Mouse (Mus musculus) liver, embryonic 13.5 days (tissue): ENCODE data around the gene Maml2. TPM values are rescaled to one million over a fixed set of nuclear protein-coding genes. Genes with fewer than 3 reads are reported as not detected.

Experiments used
- ATAC-seq: fragments of 200-750 bp; cut with Nextera tagmentation; 2 replicates; pipeline ENCODE4 v1.8.0; 2017; ENCODE audit warnings: low read depth, mild to moderate bottlenecking, moderate number of reproducible peaks, moderate library complexity
- DNase-seq: peaks from one replicate; pipeline ENCODE4 v3.0.0; 2022
- H3K27ac ChIP-seq: fragments of 300-500 bp; sonication (generic); 2 replicates; pipeline ENCODE4 v1.5.1; 2015; ENCODE audit warnings: moderate library complexity, mild to moderate bottlenecking, inconsistent platforms
- H3K27me3 ChIP-seq: fragments of 300-500 bp; sonication (generic); 2 replicates; pipeline ENCODE4 v1.6.1; 2015; ENCODE audit warnings: mild to moderate bottlenecking, inconsistent platforms
- H3K36me3 ChIP-seq: fragments of 300-500 bp; sonication (generic); 2 replicates; pipeline ENCODE4 v1.6.1; 2015; ENCODE audit warnings: mild to moderate bottlenecking, inconsistent platforms
- H3K4me1 ChIP-seq: fragments of 300-500 bp; sonication (generic); replicated peaks from 2 replicates; pipeline ENCODE4 v1.6.1; 2015; ENCODE audit warnings: inconsistent platforms
- H3K4me2 ChIP-seq: fragments of 300-500 bp; sonication (generic); 2 replicates; pipeline ENCODE4 v1.6.1; 2015; ENCODE audit warnings: inconsistent platforms, mild to moderate bottlenecking, moderate library complexity
- H3K4me3 ChIP-seq: fragments of 300-500 bp; sonication (generic); replicated peaks from 2 replicates; pipeline ENCODE4 v1.5.1; 2015; ENCODE audit warnings: mild to moderate bottlenecking, inconsistent platforms
- H3K9ac ChIP-seq: fragments of 300-500 bp; sonication (generic); 2 replicates; pipeline ENCODE4 v1.6.1; 2015; ENCODE audit warnings: mild to moderate bottlenecking, inconsistent platforms
- H3K9me3 ChIP-seq: fragments of 300-500 bp; sonication (generic); replicated peaks from 2 replicates; pipeline ENCODE4 v1.6.1; 2016; ENCODE audit warnings: inconsistent platforms
- WGBS: fragments of 180-500 bp; shearing (Covaris S2); methylation state at CpG from one replicate; pipeline ENCODE4 v1.1.7; 2015; ENCODE audit not compliant: insufficient replicate concordance; 5-methylcytosine and 5-hydroxymethylcytosine counted together
- polyA plus RNA-seq: library from polyadenylated mRNA; unstranded; fragments of >200 nt; fragmentation: Nextera tagmentation; extraction: Ambion mirVana; gene quantifications from 2 replicates; pipeline ENCODE4 v1.2.1, GENCODE M21; 2015

Maml2 gene
- polyA plus RNA-seq, 1 experiment from 2014 or later, result 1.0 TPM

- Histone ChIP-seq H3K4me3 (no peak overlapping the region), H3K9me3 (no peaks in the 10 kb centered on the region), H3K4me2 (no peak overlapping the region), H3K4me1 (peaks cover 17% of the 10 kb centered on the region), H3K27ac (no peak overlapping the region), H3K27me3 (no peaks in the 10 kb centered on the region), H3K9ac (no peak overlapping the region), H3K36me3 (no peaks in the 10 kb centered on the region)
- ATAC-seq (no peak), DNase-seq (no peak)
- 52% methylated on average over 2 of the region's 2 CpGs for WGBS
Observed at GRCm38 (mm10) chr9:13540227-13540626, 242.5 kb downstream of the Maml2 start.

DNA sequence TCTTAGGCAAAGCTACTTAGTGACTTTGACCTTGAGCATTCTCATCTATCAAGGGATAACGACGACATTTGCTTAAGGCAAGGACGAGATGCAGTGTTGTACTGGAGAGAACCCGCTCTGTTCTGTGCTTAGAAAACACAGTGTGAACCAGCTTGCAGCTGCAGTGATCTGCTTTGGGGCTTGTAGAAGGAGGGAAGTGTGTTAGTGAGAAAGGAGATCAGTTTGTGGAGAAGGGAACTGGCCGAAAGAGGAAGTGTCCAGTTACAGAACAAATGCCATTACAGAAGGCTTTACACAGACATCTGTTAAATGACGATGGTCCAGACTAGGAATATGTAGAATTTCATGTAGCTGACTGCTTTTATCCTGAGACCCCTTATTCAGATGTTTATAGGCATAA, 243.0 kb downstream of the Maml2 start:
- no peak overlapping the region for H3K4me3 ChIP-seq
- no peaks in the 10 kb centered on the region for H3K27me3 ChIP-seq
- 14% methylated on average over 6 of the region's 6 CpGs for WGBS
- H3K27ac ChIP-seq, result no peak overlapping the region
- H3K9ac ChIP-seq, result no peak overlapping the region
- H3K4me2 ChIP-seq, result no peak overlapping the region
- H3K36me3 ChIP-seq, result no peaks in the 10 kb centered on the region
- ATAC-seq, result no peak
- H3K9me3 ChIP-seq, result no peaks in the 10 kb centered on the region
- H3K4me1 ChIP-seq, result peaks cover 16% of the 10 kb centered on the region
- no peak for DNase-seq

GRCm38 (mm10) chr9:13543167-13543566, 245.4 kb downstream of the Maml2 start:
- H3K4me3 ChIP-seq, result no peak overlapping the region
- ATAC-seq, result no peak
- 55% methylated on average over 8 of the region's 8 CpGs for WGBS
- no peaks in the 10 kb centered on the region for H3K27me3 ChIP-seq
- H3K4me1 ChIP-seq, result no peaks in the 10 kb centered on the region
- no peak overlapping the region for H3K9ac ChIP-seq
- DNase-seq, result no peak
- H3K4me2 ChIP-seq, result no peak overlapping the region
- H3K9me3 ChIP-seq, result no peaks in the 10 kb centered on the region
- no peaks in the 10 kb centered on the region for H3K36me3 ChIP-seq
- no peak overlapping the region for H3K27ac ChIP-seq

- no peaks in the 10 kb centered on the region for H3K4me1 ChIP-seq
- no peaks in the 10 kb centered on the region for H3K36me3 ChIP-seq
- H3K9me3 ChIP-seq, result no peaks in the 10 kb centered on the region
- H3K4me3 ChIP-seq, result no peak overlapping the region
- H3K9ac ChIP-seq, result no peak overlapping the region
- H3K27ac ChIP-seq, result no peak overlapping the region
- no peak overlapping the region for H3K4me2 ChIP-seq
- ATAC-seq, result no peak
- H3K27me3 ChIP-seq, result no peaks in the 10 kb centered on the region
- WGBS, result 53% methylated on average over 8 of the region's 8 CpGs
- DNase-seq, result no peak
Observed at GRCm38 (mm10) chr9:13544133-13544532, 246.4 kb downstream of the Maml2 start.

GRCm38 (mm10) chr9:13545726-13546125, 248.0 kb downstream of the Maml2 start:
- ATAC-seq (no peak), DNase-seq (no peak)
- no peak overlapping the region for H3K4me2 ChIP-seq
- no peak overlapping the region for H3K4me3 ChIP-seq
- WGBS, result 40% methylated on average over 6 of the region's 6 CpGs
- no peak overlapping the region for H3K27ac ChIP-seq
- H3K27me3 ChIP-seq, result no peaks in the 10 kb centered on the region
- H3K9ac ChIP-seq, result no peak overlapping the region
- no peaks in the 10 kb centered on the region for H3K4me1 ChIP-seq
- H3K36me3 ChIP-seq, result no peaks in the 10 kb centered on the region
- H3K9me3 ChIP-seq, result no peaks in the 10 kb centered on the region

DNA sequence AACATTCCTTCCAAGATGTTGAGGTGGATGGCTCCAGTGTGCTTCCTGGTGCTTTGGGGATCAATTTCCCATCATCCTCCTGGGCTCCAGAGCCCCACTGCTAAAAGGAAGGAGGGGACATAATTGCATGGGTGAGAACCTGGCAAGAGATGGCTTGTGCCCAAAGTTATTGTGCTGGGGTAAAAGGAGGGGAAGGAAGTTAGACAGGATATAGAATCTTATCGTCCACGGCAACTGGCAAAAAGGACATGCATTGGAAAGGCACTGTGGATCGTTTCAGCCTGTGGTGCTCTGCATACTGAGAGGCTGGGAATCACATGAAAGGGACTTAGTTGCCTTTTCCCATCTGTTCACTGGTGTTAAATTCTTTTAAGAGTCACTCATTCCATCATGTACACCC, 252.2 kb downstream of the Maml2 start:
- Histone ChIP-seq H3K4me1 (no peaks in the 10 kb centered on the region), H3K36me3 (no peaks in the 10 kb centered on the region), H3K9ac (no peak overlapping the region), H3K9me3 (no peaks in the 10 kb centered on the region), H3K4me2 (no peak overlapping the region), H3K4me3 (no peak overlapping the region), H3K27ac (no peak overlapping the region), H3K27me3 (no peaks in the 10 kb centered on the region)
- 28% methylated on average over 3 of the region's 3 CpGs for WGBS
- DNase-seq (no peak), ATAC-seq (no peak)

DNA sequence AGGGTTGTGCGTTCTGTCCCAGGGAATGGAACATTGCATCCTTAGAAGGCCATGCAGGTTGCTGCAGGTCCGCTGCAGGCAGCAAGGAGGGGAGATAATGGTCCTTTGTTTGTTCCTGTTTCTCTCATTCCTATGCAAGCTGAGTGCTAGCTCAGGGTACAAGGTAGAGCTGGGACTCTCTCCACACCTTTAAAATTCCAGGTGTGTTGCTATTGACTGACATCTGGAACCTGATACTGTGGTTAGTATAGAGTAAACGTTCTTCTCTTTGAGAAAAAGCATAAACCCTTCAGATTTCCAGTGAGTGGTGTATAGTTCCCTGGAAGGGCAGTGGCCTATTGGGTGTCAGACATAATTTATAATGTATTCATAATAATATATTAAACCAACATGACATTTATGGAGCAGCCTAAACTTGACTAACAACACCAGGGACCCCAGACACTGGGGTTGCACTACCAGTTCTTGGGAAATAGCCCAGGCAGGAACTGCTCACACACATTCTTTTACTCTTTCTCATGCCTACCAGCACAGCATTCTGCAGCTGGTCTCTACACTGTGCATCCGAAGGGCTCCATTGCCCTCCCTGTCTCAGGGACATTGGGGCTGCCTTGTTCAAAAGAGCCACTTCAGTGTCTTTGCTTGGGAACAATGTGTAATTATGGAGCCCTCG, 254.8 kb downstream of the Maml2 start:
- 54% methylated on average over 5 of the region's 5 CpGs for WGBS
- DNase-seq (no peak), ATAC-seq (no peak)
- Histone ChIP-seq H3K4me3 (no peak overlapping the region), H3K27me3 (no peaks in the 10 kb centered on the region), H3K9me3 (no peaks in the 10 kb centered on the region), H3K9ac (no peak overlapping the region), H3K36me3 (no peaks in the 10 kb centered on the region), H3K4me2 (no peak overlapping the region), H3K4me1 (no peaks in the 10 kb centered on the region), H3K27ac (no peak overlapping the region)

GRCm38 (mm10) chr9:13554773-13555172, 257.0 kb downstream of the Maml2 start:
- H3K27me3 ChIP-seq, result no peaks in the 10 kb centered on the region
- no peaks in the 10 kb centered on the region for H3K4me1 ChIP-seq
- H3K9me3 ChIP-seq, result no peaks in the 10 kb centered on the region
- ATAC-seq (no peak), DNase-seq (no peak)
- no peak overlapping the region for H3K9ac ChIP-seq
- H3K4me3 ChIP-seq, result no peak overlapping the region
- H3K36me3 ChIP-seq, result no peaks in the 10 kb centered on the region
- H3K27ac ChIP-seq, result no peak overlapping the region
- 55% methylated on average over 5 of the region's 5 CpGs for WGBS
- no peak overlapping the region for H3K4me2 ChIP-seq

DNA sequence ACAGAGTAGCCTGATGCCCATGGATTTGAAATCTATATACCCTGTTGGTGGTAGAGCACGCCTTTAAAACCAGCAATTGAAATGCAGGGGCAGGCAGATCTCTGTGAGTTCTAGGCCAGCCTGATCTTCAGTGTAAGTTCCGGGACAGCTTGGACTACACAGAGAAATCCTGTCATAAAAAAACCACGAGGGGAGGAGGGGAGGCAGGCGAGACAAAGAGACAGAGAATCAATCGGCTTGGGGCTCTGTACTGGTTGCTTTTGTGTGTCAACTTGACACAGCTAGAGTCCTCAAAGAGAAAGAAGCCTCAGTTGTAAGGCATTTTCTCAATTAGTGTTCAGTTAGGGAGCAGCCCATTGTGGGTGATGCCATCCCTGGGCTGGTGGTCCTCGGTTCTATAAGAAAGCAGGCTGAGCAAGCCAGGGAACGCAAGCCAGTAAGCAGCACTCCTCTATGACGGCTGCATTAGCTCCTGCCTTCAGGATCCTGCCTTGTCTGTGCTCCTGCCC, 258.3 kb downstream of the Maml2 start:
- H3K27ac ChIP-seq, result no peak overlapping the region
- DNase-seq (no peak), ATAC-seq (no peak)
- H3K4me2 ChIP-seq, result no peak overlapping the region
- 56% methylated on average over 8 of the region's 8 CpGs for WGBS
- no peak overlapping the region for H3K9ac ChIP-seq
- no peak overlapping the region for H3K4me3 ChIP-seq
- H3K27me3 ChIP-seq, result no peaks in the 10 kb centered on the region
- no peaks in the 10 kb centered on the region for H3K9me3 ChIP-seq
- H3K36me3 ChIP-seq, result no peaks in the 10 kb centered on the region
- no peaks in the 10 kb centered on the region for H3K4me1 ChIP-seq

GRCm38 (mm10) chr9:13556696-13557095, 258.9 kb downstream of the Maml2 start:
- Histone ChIP-seq H3K4me2 (no peak overlapping the region), H3K4me3 (no peak overlapping the region), H3K27ac (no peak overlapping the region), H3K9me3 (no peaks in the 10 kb centered on the region), H3K9ac (no peak overlapping the region), H3K36me3 (no peaks in the 10 kb centered on the region), H3K27me3 (no peaks in the 10 kb centered on the region), H3K4me1 (no peaks in the 10 kb centered on the region)
- no peak for ATAC-seq
- 61% methylated on average over 3 of the region's 3 CpGs for WGBS
- DNase-seq, result no peak

DNA sequence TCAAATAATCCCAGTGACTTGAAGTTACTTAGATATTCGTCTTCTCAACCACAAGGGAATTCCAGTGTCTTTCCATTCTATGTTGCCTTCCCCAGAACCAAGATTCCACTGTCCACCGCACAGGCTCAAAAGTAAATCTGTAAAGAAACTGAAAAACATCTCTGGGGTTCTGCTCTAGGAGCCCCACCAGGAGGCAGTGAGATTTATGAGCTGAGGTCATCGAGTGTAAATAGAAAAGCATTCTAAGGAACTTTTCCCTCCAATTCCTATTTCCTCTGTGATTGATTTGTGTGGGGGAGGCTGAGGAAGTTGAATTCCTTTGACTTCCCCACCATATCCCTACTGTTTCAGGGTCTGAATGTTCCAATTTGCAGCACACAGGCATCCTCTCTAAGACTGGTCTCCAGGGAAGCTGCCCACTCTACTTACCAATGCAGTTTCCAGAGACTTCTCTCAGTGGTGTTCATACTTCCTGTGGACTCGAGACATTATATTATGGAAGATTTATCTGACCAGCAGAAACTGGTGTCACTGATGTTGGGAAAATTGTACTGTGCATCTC, 261.1 kb downstream of the Maml2 start:
- no peak overlapping the region for H3K9ac ChIP-seq
- ATAC-seq (no peak), DNase-seq (no peak)
- H3K27me3 ChIP-seq, result no peaks in the 10 kb centered on the region
- no peak overlapping the region for H3K4me3 ChIP-seq
- H3K27ac ChIP-seq, result no peak overlapping the region
- peaks cover 5% of the 10 kb centered on the region; the same call in 1 of the 2 replicates for H3K4me1 ChIP-seq
- H3K4me2 ChIP-seq, result no peak overlapping the region
- no peaks in the 10 kb centered on the region for H3K9me3 ChIP-seq
- no peaks in the 10 kb centered on the region for H3K36me3 ChIP-seq
- 44% methylated on average over 4 of the region's 4 CpGs for WGBS

DNA sequence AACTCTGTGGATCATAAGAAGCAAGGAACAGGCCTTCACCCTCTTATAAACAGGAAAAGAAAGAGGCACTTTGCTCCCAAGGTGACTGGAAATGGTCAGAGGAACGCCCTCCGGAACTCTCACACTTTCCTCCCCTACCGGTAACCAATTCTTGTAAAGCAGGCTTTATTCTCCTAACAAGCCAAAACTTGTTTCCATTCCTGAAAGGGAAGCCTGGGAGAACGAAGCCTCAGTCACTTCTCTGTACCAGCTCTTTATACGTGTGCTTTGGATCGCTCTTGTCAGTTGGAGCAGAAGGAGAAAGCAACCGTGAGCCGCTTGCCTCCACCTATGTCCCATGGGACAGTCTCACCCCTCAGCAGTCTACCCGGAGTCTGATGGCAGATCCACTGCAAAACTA, 262.9 kb downstream of the Maml2 start:
- H3K4me1 ChIP-seq, result peaks cover 5% of the 10 kb centered on the region; the same call in 1 of the 2 replicates

More for the DNA sequence above, 262.9 kb downstream of the Maml2 start:
- no peaks in the 10 kb centered on the region for H3K36me3 ChIP-seq
- H3K27me3 ChIP-seq, result no peaks in the 10 kb centered on the region
- H3K9ac ChIP-seq, result no peak overlapping the region
- H3K9me3 ChIP-seq, result no peaks in the 10 kb centered on the region
- no peak overlapping the region for H3K27ac ChIP-seq
- DNase-seq (no peak), ATAC-seq (no peak)
- no peak overlapping the region for H3K4me2 ChIP-seq
- WGBS, result 76% methylated on average over 9 of the region's 9 CpGs
- H3K4me3 ChIP-seq, result no peak overlapping the region
